Comparison of ENCODE assay signal across 8 mouse cellular contexts in genomic region chr11:117330076-117330950, GRCm38 (mm10).
DNase-seq lines count a peak whose midpoint lies in the region; ATAC-seq lines count a peak whose summit lies in the region.

No protein-coding gene starts in this region.

- H3K4me2 ChIP-seq in heart, embryonic 11.5 days, result peak overlapping the region; percentile 91
- H3K4me2 ChIP-seq in forebrain, embryonic 16.5 days (ENCODE audit: low read length), result no peak overlapping the region
- no peak overlapping the region for H3K4me2 ChIP-seq in limb, embryonic 15.5 days

- H3K9ac ChIP-seq in heart, embryonic 11.5 days (ENCODE audit: low read depth, low read length), result no peak overlapping the region
- H3K9ac ChIP-seq in forebrain, embryonic 16.5 days (replicated peaks; ENCODE audit: low read depth, low read length), result 0 out of 2 replicates have a peak overlapping the region, but pooled peaks have one; percentile 93
- H3K9ac ChIP-seq in limb, embryonic 15.5 days, result no peak overlapping the region

- WGBS in heart, embryonic 11.5 days (ENCODE audit: insufficient replicate concordance), result 60% methylated on average over 12 of the region's 12 CpGs
- WGBS in forebrain, embryonic 16.5 days, result 57% methylated on average over 12 of the region's 12 CpGs
- 47% methylated on average over 12 of the region's 12 CpGs for WGBS in limb, embryonic 15.5 days

- DNase-seq in heart, postnatal 4 days, result no peak
- peak; percentile 72 for DNase-seq in 416B (ENCODE audit: low read depth)
- DNase-seq in embryo, embryonic 9.5 days (ENCODE audit: extremely low spot score), result no peak
- no peak for DNase-seq in natural killer cell, adult 2 months (ENCODE audit: low spot score in 2 of 2)

- H3K9me3 ChIP-seq in heart, embryonic 11.5 days (replicated peaks; ENCODE audit: control insufficient read depth, low read length), result no peaks in the 10 kb centered on the region
- H3K9me3 ChIP-seq in forebrain, embryonic 16.5 days (ENCODE audit: control insufficient read depth, low read length), result no peaks in the 10 kb centered on the region
- no peaks in the 10 kb centered on the region for H3K9me3 ChIP-seq in limb, embryonic 15.5 days

- H3K27me3 ChIP-seq in heart, embryonic 11.5 days (ENCODE audit: control insufficient read depth, insufficient read depth, low read length), result no peaks in the 10 kb centered on the region
- H3K27me3 ChIP-seq in forebrain, embryonic 16.5 days (replicated peaks; ENCODE audit: control insufficient read depth, insufficient read depth, low read length), result no peaks in the 10 kb centered on the region
- no peaks in the 10 kb centered on the region for H3K27me3 ChIP-seq in limb, embryonic 15.5 days

- no peaks in the 10 kb centered on the region for H3K36me3 ChIP-seq in heart, embryonic 11.5 days (ENCODE audit: control insufficient read depth, insufficient read depth, low read length)
- H3K36me3 ChIP-seq in forebrain, embryonic 16.5 days (ENCODE audit: control insufficient read depth, insufficient read depth), result no peaks in the 10 kb centered on the region
- 0 out of 2 replicates have a peak, but pooled peaks cover 3% of the 10 kb centered on the region for H3K36me3 ChIP-seq in limb, embryonic 15.5 days

- no peak for ATAC-seq in heart, embryonic 11.5 days (replicated peaks; ENCODE audit: insufficient number of reproducible peaks, low FRiP score, low TSS enrichment)
- ATAC-seq in forebrain, embryonic 16.5 days, result no peak
- no peak for ATAC-seq in limb, embryonic 15.5 days (ENCODE audit: insufficient number of reproducible peaks, low FRiP score, low TSS enrichment, low read depth)
- no peak for ATAC-seq in cerebellum, adult (ENCODE audit: insufficient number of reproducible peaks, low FRiP score, low TSS enrichment)

- H3K4me3 ChIP-seq in heart, embryonic 11.5 days (ENCODE audit: low read depth, low read length), result no peak overlapping the region
- no peak overlapping the region for H3K4me3 ChIP-seq in forebrain, embryonic 16.5 days (replicated peaks; ENCODE audit: low read length)
- H3K4me3 ChIP-seq in limb, embryonic 15.5 days, result no peak overlapping the region

- peak overlapping the region; percentile 96 for H3K27ac ChIP-seq in heart, embryonic 11.5 days (ENCODE audit: low read depth, low read length)
- H3K27ac ChIP-seq in forebrain, embryonic 16.5 days (ENCODE audit: low read length), result peak overlapping the region; percentile 98
- H3K27ac ChIP-seq in limb, embryonic 15.5 days, result peak overlapping the region; percentile 91

- peaks cover 69% of the 10 kb centered on the region for H3K4me1 ChIP-seq in heart, embryonic 11.5 days (ENCODE audit: control insufficient read depth, insufficient read depth, low read length)
- H3K4me1 ChIP-seq in forebrain, embryonic 16.5 days (replicated peaks; ENCODE audit: control insufficient read depth, insufficient read depth, low read length), result peaks cover 58% of the 10 kb centered on the region
- H3K4me1 ChIP-seq in limb, embryonic 15.5 days, result peaks cover 86% of the 10 kb centered on the region
